Mouse (Mus musculus) gastrocnemius, postnatal 4 days (tissue): ENCODE measurements at regions not wholly inside any gene's neighbourhood (a gene's known extent, or its start where the extent isn't known, plus 50 kb on each side); places are given as distances from the start of the nearest gene placed in this dataset.

ENCODE experiments used
- DNase-seq, 2 experiments: peaks; one replicate each; pipeline ENCODE4 v3.0.0; 2021 to 2022; ENCODE audit warnings: low spot score in 2 of 2, mixed read lengths in 2 of 2

DNA sequence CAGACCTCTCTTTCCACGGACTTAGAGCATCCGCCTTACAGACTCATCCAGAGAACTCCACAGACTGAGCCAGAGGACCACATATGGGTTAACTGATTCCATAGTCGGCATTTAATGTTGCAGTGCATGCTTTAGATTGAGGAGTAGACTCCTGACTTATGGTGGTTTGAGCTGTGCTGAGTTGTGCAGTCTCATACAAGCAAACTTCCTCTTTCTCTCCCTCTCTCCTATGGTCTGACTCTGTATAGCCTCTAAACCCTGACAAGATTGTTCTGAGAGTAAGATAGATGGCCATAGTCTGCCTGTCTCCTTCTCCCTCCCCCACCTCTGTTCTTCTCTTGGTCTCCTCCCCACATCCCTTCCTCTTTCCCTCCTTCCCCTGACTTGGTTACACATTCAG, 616.0 kb downstream of the Ryr2 start:
- DNase-seq, result no peak

- no peak for DNase-seq
Observed at GRCm38 (mm10) chr13:11483142-11483541, 623.6 kb downstream of the Ryr2 start.

GRCm38 (mm10) chr13:11482701-11483100, 624.0 kb downstream of the Ryr2 start:
- no peak for DNase-seq

- DNase-seq, result no peak
Observed at GRCm38 (mm10) chr13:11460251-11460650, 646.5 kb downstream of the Ryr2 start.

DNA sequence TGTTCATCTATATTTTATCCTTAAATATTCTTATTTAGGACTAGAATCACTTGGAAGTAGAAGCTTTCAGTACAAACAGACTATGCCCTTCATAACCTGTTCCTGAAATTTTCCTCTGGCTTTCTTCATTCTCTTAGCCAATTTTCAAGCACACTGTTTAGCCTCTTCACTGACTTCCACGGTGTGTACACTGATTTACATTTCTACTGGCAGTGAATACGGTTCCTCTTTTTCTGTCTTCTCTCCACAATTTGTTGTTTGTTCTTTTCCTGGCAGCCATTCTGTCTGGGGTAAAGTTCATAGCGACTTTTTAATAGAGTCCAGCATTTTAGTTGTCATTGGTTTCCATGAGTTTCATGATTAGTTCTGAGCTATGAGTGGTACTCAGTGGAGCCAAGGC, 651.6 kb downstream of the Ryr2 start:
- no peak for DNase-seq

- DNase-seq, result no peak
Observed at GRCm38 (mm10) chr13:11452448-11452847, 654.3 kb downstream of the Ryr2 start.

- peak in 1 of 2 experiments; percentile 46 for DNase-seq
Observed at GRCm38 (mm10) chr13:11432465-11433339, 674.0 kb downstream of the Ryr2 start.

GRCm38 (mm10) chr13:11426820-11427219, 679.9 kb downstream of the Ryr2 start:
- DNase-seq, result no peak

DNA sequence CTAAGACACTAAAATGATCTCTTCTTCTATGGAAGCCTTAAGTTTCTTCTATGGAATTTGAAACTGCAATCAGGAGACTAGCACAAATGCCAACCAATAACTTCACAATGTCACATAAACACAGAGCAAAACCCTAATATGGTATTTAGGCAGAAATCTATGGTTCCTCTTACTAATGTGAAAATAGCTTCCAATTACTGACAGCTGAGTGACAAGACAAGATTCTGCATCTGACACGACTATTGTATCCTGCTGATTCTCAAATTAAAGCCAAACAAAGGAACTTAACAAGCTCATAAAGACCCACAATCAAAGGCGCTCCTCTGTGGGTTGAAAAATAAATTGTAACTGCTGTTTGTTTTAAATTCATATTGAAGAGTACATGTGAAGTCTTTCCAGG, 714.7 kb downstream of the Ryr2 start:
- no peak for DNase-seq

GRCm38 (mm10) chr13:11375452-11375851, 731.3 kb downstream of the Ryr2 start:
- no peak for DNase-seq

- DNase-seq, result no peak
Observed at GRCm38 (mm10) chr13:11369456-11369855, 737.3 kb downstream of the Ryr2 start.

GRCm38 (mm10) chr13:11362872-11363271, 743.9 kb downstream of the Ryr2 start:
- DNase-seq, result no peak

- no peak for DNase-seq
Observed at GRCm38 (mm10) chr13:11348502-11348849, 758.3 kb downstream of the Ryr2 start.

GRCm38 (mm10) chr13:11347787-11348501, 758.8 kb downstream of the Ryr2 start:
- no peak for DNase-seq

GRCm38 (mm10) chr13:11344500-11344899, 762.2 kb downstream of the Ryr2 start:
- no peak for DNase-seq

GRCm38 (mm10) chr13:11338297-11338616, 768.5 kb downstream of the Ryr2 start:
- no peak for DNase-seq

DNA sequence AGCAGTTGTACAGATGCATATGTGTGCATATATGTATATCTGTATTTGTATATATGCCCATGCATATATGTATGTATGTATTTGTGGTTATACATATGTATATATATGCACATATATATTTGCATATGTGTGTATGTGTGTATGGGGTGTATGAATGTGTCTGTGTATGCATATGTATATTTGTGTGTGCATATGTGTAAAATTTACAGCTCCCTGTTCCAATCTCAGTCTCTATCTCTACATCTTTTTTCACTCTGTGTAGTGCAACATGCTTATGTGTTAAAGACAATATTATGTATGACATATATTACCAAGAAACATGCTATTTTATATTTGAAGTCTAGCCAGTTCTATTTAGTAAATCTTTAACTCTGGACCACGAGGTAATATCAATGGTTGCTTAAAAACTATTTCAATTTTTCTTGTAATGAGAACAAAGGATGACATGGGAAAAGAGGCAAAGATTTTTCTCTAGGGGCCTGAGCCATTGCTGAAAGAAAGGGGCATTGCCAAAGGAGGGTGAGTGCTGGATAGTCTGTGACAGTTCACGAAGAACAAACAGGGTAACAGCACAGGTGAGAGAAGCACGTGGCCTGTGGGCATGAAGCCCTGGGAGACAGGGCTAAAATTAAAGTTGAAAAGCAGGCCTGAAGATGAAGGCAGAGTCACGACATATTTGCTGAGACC, 769.0 kb downstream of the Ryr2 start:
- DNase-seq, result no peak

DNA sequence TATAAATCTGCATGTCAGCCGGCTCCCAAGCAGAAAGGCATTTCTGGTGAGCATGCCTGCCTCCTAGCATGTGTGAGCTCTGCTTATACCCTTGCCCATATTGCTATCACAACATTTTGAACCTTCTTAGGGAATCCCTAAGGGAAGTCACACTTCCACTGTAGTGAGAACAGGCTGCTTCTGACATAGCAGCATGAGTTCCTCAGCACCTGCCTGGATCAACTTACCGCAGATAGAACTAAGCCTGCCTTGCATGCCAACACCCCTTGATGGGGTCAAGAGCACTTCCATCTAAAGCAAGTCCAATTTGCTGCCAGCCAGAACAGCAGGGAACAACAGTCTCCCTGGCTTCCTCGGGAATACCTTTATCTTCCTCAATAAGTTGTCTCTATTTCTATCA, 769.8 kb downstream of the Ryr2 start:
- DNase-seq, result no peak

DNA sequence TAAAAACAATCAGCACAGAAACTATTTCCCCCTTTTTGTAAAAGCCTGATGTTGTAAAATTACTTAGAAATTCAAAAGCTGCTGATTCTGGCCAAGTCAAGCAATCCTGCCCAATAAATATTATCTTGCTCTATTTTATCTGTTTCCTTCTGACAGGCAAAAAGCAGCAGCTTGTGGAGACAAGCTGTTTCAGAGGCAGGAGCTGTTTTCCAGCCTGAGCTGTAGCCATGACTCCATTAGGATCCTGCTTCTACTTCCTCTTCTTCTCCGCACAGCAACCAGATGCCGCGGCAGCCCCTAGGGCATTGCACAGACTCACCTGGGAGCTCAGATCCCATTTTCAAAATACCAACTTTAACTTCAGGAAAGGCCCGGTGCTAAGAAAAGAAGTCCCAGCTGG, 774.8 kb downstream of the Ryr2 start:
- DNase-seq, result no peak

- no peak for DNase-seq
Observed at GRCm38 (mm10) chr13:11308716-11309115, 798.0 kb downstream of the Ryr2 start.

GRCm38 (mm10) chr13:11295493-11295892, 811.3 kb downstream of the Ryr2 start:
- no peak for DNase-seq

GRCm38 (mm10) chr13:11294689-11295088, 812.1 kb downstream of the Ryr2 start:
- no peak for DNase-seq
